Mouse (Mus musculus) limb, embryonic 12.5 days (tissue): ENCODE data around the gene Elovl6. TPM values are rescaled to one million over a fixed set of nuclear protein-coding genes. Genes with fewer than 3 reads are reported as not detected.
A peak's percentile ranks its signal among the peaks of the same experiment; 100 is the strongest.

ENCODE experiments used
- ATAC-seq: fragments of 200-750 bp; cut with Nextera tagmentation; 2 replicates; pipeline ENCODE4 v1.8.0; 2017; ENCODE audit warnings: low read depth, moderate TSS enrichment; ENCODE audit not compliant: insufficient number of reproducible peaks, insufficient read depth, low FRiP score, low TSS enrichment
- H3K27ac ChIP-seq: fragments of 300-500 bp; sonication (generic); 2 replicates; pipeline ENCODE4 v1.5.1; 2016; ENCODE audit warnings: mild to moderate bottlenecking, moderate library complexity
- H3K27me3 ChIP-seq: fragments of 300-500 bp; sonication (generic); 2 replicates; pipeline ENCODE4 v1.6.1; 2016; ENCODE audit warnings: mild to moderate bottlenecking, moderate library complexity
- H3K36me3 ChIP-seq: fragments of 300-500 bp; sonication (generic); 2 replicates; pipeline ENCODE4 v1.6.1; 2016; ENCODE audit warnings: mild to moderate bottlenecking, moderate library complexity
- H3K4me1 ChIP-seq: fragments of 300-500 bp; sonication (generic); replicated peaks from 2 replicates; pipeline ENCODE4 v1.6.1; 2016
- H3K4me2 ChIP-seq: fragments of 300-500 bp; sonication (generic); 2 replicates; pipeline ENCODE4 v1.6.1; 2016; ENCODE audit warnings: mild to moderate bottlenecking, moderate library complexity
- H3K4me3 ChIP-seq: fragments of 300-500 bp; sonication (generic); replicated peaks from 2 replicates; pipeline ENCODE4 v1.5.1; 2016; ENCODE audit warnings: mild to moderate bottlenecking
- H3K9ac ChIP-seq: fragments of 300-500 bp; sonication (generic); replicated peaks from 2 replicates; pipeline ENCODE4 v1.6.1; 2016; ENCODE audit warnings: mild to moderate bottlenecking, moderate library complexity
- H3K9me3 ChIP-seq: fragments of 300-500 bp; sonication (generic); 2 replicates; pipeline ENCODE4 v1.6.1; 2016; ENCODE audit warnings: mild to moderate bottlenecking, moderate library complexity
- WGBS: fragments of 180-500 bp; shearing (Covaris S2); methylation state at CpG from one replicate; pipeline ENCODE4 v1.1.7; 2016; 5-methylcytosine and 5-hydroxymethylcytosine counted together
- polyA plus RNA-seq: library from polyadenylated mRNA; unstranded; fragments of >200 nt; fragmentation: Nextera tagmentation; extraction: Ambion mirVana; gene quantifications from 2 replicates; pipeline ENCODE4 v1.2.1, GENCODE M21; 2016

The Elovl6 gene
- polyA plus RNA-seq, 1 experiment from 2014 or later: 35.2 TPM

DNA sequence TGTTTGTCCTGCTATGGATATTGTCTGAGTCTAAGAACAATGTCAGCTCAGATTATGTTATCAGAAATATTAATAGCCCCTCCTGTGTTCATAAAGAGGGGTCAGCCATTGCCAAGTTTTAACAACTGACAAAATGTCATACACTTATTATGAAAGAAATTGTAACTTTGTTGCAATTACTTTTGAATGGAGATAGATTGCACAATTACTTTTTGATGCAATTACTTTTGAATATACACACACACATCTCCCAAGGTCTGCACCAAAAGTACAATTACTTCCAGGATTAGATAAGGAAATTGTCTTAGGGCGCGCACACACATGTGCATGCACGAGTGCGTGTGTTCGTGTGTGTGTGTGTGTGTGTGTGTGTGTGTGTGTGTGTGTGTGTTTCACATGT is 90.5 kb downstream of the Elovl6 start:
- Histone ChIP-seq H3K27me3 (no peaks in the 10 kb centered on the region), H3K27ac (no peak overlapping the region), H3K4me1 (no peaks in the 10 kb centered on the region), H3K9me3 (no peaks in the 10 kb centered on the region), H3K9ac (no peak overlapping the region), H3K4me2 (no peak overlapping the region), H3K4me3 (no peak overlapping the region), H3K36me3 (peaks cover 14% of the 10 kb centered on the region)
- WGBS: 85% methylated on average over 5 of the region's 5 CpGs
- no peak for ATAC-seq

DNA sequence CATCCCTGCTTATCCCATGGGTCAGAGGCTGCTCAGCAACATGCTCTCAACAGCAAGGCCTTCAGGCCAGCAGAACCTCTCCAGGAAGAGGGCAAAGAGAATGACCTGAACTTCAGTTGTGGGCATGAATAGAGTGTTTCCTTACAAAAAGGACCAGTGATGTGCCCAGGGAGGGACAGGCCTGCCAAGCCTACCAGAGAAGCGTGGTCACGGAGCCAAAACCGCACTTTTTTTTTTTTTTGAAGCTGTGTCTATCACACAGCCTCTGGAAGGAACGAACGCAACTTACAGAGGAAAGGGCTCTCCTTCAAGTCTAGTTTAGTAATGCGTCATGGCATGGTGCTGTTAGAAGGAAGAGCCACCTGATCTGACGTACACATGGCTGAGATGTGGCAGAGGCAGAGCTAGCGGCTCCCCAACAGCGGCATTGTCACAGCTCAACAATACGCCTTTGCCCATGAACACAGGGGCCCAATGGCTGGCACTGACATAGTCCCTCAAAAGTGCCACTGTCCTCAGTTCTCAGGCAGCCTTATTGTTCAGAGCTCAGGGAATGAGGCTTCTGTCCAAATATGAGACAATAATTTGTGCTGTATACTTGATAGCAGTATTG is 92.1 kb downstream of the Elovl6 start:
- Histone ChIP-seq H3K27me3 (no peaks in the 10 kb centered on the region), H3K36me3 (peaks cover 25% of the 10 kb centered on the region), H3K27ac (no peak overlapping the region), H3K4me1 (no peaks in the 10 kb centered on the region), H3K4me3 (no peak overlapping the region), H3K9ac (no peak overlapping the region), H3K9me3 (no peaks in the 10 kb centered on the region), H3K4me2 (no peak overlapping the region)
- no peak for ATAC-seq
- WGBS: 94% methylated on average over 10 of the region's 10 CpGs

DNA sequence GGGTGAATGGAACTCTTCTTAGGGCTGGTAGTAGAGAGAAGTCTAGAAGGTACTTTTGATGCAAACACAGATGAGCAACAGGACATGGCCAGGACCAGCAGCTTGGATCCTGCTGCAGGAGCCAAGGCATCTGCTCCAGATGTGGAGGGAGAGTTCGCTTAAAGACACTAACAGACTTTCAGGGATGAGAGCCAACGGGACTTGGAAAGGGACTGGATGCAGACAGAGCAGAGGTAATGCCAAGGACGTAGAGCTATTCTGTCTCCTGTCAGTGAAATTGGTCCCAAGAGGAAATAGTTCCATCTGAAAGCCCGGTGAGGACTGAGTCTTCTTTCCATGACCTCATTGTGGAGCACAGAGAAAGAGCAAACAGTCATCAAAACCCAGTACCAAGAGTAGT is 95.1 kb downstream of the Elovl6 start:
- H3K27me3 ChIP-seq: no peaks in the 10 kb centered on the region
- WGBS: 88% methylated on average over 4 of the region's 4 CpGs
- ATAC-seq: no peak
- no peak overlapping the region for H3K27ac ChIP-seq
- H3K9ac ChIP-seq: no peak overlapping the region
- no peak overlapping the region for H3K4me2 ChIP-seq
- no peak overlapping the region for H3K4me3 ChIP-seq
- no peaks in the 10 kb centered on the region for H3K4me1 ChIP-seq
- H3K9me3 ChIP-seq: no peaks in the 10 kb centered on the region
- H3K36me3 ChIP-seq: peaks cover 38% of the 10 kb centered on the region

DNA sequence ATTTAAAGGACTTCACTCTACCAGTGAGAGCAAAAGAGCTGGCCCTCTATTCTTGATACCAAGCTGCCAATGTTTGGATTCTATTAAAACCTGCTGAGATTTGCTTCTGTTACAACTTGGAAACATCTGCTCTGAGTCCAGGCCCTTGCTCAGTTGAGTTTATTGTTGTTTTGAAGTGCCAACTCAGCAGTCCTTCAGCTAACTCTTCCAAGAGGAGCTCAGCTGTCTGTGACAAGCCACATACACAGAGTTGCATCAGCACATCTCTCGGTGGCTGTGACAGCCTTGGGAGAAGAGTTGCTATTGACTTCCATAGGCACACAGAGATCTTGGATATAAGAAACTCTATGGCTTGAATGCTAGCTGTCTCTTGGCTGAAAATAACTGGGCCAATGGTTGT is 98.9 kb downstream of the Elovl6 start:
- no peaks in the 10 kb centered on the region for H3K27me3 ChIP-seq
- peaks cover 52% of the 10 kb centered on the region for H3K36me3 ChIP-seq
- H3K4me3 ChIP-seq: no peak overlapping the region
- no peak overlapping the region for H3K9ac ChIP-seq
- no peaks in the 10 kb centered on the region for H3K4me1 ChIP-seq
- 88% methylated on average over 1 of the region's 1 CpGs for WGBS
- no peak for ATAC-seq
- H3K4me2 ChIP-seq: no peak overlapping the region
- H3K27ac ChIP-seq: no peak overlapping the region
- H3K9me3 ChIP-seq: no peaks in the 10 kb centered on the region

DNA sequence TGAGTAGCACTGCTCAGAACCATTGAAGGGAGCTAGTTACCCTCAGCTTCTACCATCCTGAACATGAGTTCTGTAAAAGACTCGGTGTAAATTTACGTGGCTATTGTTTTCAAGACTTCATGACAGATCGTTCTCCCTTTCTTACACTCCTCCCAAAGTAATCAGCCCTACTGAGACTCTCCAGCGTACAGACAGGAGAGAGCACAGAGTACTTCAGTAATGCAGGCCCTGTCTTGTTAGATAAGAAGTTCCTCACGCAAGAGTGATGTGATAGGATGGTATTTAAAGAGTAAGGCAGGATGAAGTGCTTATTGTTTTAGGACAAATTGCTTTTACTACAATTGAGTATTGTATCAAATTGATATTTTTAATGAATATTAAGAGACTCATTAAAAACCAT is 99.7 kb downstream of the Elovl6 start:
- no peak overlapping the region for H3K9ac ChIP-seq
- no peak overlapping the region for H3K4me2 ChIP-seq
- WGBS: 94% methylated on average over 5 of the region's 5 CpGs
- H3K27me3 ChIP-seq: no peaks in the 10 kb centered on the region
- no peaks in the 10 kb centered on the region for H3K4me1 ChIP-seq
- ATAC-seq: no peak
- no peak overlapping the region for H3K27ac ChIP-seq
- no peak overlapping the region for H3K4me3 ChIP-seq
- H3K36me3 ChIP-seq: peaks cover 52% of the 10 kb centered on the region
- no peaks in the 10 kb centered on the region for H3K9me3 ChIP-seq

DNA sequence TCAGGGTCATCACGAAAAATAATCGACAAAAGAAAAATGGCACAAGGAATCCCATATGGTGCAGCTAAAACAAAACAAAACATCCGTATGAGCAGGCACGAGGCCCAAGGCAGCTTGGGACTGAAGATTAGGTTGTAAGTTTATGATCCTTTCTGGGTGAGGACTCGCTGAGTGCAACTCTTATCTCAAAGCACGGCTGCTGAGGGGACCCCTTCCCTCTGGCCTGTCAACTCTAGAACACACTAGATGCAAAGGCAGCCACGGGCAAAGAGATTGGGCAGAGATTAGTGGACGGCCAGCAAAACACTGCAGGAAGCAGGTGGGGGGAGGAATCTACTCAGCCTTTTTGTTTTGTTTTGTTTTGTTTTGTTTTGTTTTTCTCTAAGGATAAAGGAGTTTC is 101.4 kb downstream of the Elovl6 start:
- no peaks in the 10 kb centered on the region for H3K4me1 ChIP-seq
- WGBS: 80% methylated on average over 8 of the region's 8 CpGs
- peaks cover 40% of the 10 kb centered on the region for H3K36me3 ChIP-seq
- no peak overlapping the region for H3K9ac ChIP-seq
- H3K9me3 ChIP-seq: no peaks in the 10 kb centered on the region
- no peak for ATAC-seq
- no peak overlapping the region for H3K27ac ChIP-seq
- no peak overlapping the region for H3K4me3 ChIP-seq
- no peak overlapping the region for H3K4me2 ChIP-seq
- H3K27me3 ChIP-seq: no peaks in the 10 kb centered on the region

DNA sequence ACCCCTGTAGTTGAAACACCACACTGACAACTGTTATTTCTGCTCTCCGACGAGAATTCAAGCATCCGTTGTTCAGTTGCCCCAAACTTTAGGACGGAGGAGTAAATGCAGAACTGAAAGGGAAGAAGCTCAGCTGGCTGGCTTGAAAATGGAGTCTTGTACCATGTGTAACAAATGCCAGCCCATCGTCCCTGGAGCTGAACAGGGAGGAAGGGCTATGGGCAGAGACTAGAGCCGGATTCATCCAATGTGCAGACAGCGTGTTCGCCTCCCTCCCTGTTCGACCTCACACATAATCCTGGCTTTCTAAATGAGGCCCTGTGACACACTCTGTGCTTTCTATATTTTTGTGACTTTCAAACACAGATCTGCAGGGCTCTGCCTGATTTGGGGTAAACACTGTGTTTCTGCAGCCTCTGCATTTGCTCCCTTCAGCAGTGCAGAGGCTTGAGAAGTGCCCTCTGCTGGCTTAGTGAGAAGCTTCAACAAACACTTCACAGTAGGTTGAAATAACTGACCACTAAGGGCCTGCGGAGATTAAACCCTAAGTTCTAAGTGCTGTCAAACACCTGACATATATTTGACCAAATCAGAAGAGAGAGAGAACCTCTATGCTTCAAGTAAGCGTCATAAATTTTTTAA is 102.2 kb downstream of the Elovl6 start:
- Histone ChIP-seq H3K27me3 (no peaks in the 10 kb centered on the region), H3K36me3 (peaks cover 33% of the 10 kb centered on the region; the same call in 1 of the 2 replicates), H3K9ac (no peak overlapping the region), H3K9me3 (no peaks in the 10 kb centered on the region), H3K4me1 (no peaks in the 10 kb centered on the region), H3K4me3 (no peak overlapping the region), H3K27ac (no peak overlapping the region), H3K4me2 (no peak overlapping the region)
- ATAC-seq: no peak
- 89% methylated on average over 11 of the region's 11 CpGs for WGBS

DNA sequence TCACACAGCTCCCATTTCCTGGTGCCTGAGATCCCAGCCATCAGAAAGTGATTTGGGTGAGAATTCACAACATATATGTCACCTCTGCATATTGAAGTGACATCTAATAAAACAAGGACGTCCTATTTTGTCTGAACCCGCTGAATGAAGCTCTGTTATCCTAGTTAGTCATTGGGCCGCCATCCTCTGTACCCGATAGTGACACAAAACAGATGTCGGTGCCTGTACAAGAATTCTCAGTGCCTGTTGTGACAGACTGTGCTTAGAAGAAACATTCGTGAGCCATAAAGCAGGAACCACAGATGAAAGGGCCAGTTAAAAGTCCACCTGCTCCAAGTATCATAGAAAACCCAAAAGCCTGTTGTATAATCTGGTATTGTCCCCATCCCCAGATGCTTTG is 105.3 kb downstream of the Elovl6 start:
- no peaks in the 10 kb centered on the region for H3K4me1 ChIP-seq
- H3K9me3 ChIP-seq: no peaks in the 10 kb centered on the region
- H3K9ac ChIP-seq: no peak overlapping the region
- H3K27ac ChIP-seq: no peak overlapping the region
- no peaks in the 10 kb centered on the region for H3K27me3 ChIP-seq
- H3K4me3 ChIP-seq: no peak overlapping the region
- no peak overlapping the region for H3K4me2 ChIP-seq
- H3K36me3 ChIP-seq: peaks cover 14% of the 10 kb centered on the region; the same call in 1 of the 2 replicates
- WGBS: 70% methylated on average over 6 of the region's 6 CpGs
- no peak for ATAC-seq

DNA sequence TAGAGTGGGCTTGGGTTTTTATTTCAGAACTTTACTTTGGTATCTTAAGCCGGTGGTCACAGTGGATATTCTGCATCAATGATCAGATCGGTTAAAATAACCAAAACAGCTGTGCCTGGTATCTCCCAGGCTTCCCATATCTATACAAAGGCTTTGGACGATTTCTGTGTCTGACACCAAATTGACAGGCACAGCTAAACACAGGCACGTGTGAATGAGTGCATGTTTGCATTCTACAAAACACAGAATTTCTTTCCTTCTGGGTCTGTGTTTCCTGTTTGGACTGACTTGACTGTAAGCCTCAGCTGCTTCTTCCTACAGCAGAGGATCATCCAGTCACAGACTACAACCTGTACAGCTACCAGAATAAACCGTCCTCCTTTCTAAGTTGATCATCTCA is 107.5 kb downstream of the Elovl6 start:
- no peaks in the 10 kb centered on the region for H3K9me3 ChIP-seq
- H3K27ac ChIP-seq: 0 out of 2 replicates have a peak overlapping the region, but pooled peaks have one; percentile 23
- ATAC-seq: no peak
- H3K4me1 ChIP-seq: no peaks in the 10 kb centered on the region
- WGBS: 72% methylated on average over 5 of the region's 5 CpGs
- no peaks in the 10 kb centered on the region for H3K27me3 ChIP-seq
- no peak overlapping the region for H3K9ac ChIP-seq
- H3K4me3 ChIP-seq: no peak overlapping the region
- no peak overlapping the region for H3K4me2 ChIP-seq
- H3K36me3 ChIP-seq: no peaks in the 10 kb centered on the region

DNA sequence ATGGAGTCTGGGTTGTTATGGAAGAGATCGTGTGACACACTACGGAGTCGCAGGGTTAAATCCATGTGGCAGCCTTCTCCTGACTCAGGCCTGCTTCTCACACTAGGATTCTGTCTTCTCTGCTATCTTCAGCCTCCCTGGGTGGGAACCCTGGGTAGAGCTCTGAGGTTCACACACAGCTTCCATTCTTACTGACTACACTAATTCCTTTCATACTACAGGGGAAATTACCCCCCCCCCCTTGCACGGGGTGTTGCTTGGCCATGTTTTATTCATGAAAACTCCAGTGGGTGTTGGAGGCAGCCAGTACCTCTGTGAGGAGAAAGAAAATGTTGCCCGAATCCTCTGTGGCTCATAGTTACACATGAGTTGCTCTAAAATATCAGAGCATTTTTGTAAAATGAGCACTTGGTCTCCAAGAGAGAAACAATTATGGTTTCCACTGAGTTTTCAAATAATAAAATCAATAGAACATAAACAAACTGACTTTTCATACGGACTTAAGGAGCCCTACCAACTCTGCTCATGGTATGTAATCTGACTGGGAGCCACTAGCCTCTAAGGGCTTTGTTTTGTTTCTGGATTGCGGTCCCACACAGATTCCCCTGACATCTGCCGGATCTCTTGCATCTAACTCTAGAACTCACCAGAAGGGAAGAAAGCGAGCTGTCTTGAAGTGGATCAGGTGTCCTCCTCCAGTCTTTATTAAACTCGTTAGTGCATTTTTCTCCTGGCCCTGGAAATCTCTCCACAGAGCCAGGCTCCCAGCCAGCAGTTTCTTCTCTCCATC is 108.3 kb downstream of the Elovl6 start:
- no peak overlapping the region for H3K9ac ChIP-seq
- H3K27me3 ChIP-seq: no peaks in the 10 kb centered on the region
- H3K4me3 ChIP-seq: no peak overlapping the region
- H3K4me2 ChIP-seq: no peak overlapping the region
- peak; percentile 52; the same call in 1 of the 2 replicates for ATAC-seq
- no peaks in the 10 kb centered on the region for H3K9me3 ChIP-seq
- WGBS: 70% methylated on average over 10 of the region's 10 CpGs
- peaks cover 1% of the 10 kb centered on the region for H3K4me1 ChIP-seq
- H3K27ac ChIP-seq: peak overlapping the region; percentile 73
- no peaks in the 10 kb centered on the region for H3K36me3 ChIP-seq

DNA sequence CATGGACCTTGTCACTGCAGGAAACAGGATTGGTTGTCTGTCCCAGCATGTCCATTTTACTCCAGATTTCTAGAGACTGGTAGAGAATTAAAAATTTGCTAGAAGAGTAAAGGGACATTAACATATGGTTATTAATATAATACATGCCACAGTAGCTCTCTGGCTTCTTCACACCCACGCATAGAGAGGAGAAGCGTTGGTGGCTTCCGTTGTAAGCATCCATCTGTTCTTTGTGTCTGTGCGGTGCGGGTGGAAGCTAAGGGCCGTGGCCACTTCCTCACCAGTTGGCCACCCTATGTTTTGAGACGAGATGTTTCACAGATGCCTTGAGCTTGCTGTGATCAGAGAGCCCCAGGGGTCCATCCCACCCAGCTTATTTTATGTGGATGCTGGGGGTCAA is 109.5 kb downstream of the Elovl6 start:
- H3K36me3 ChIP-seq: no peaks in the 10 kb centered on the region
- no peak overlapping the region for H3K27ac ChIP-seq
- no peak overlapping the region for H3K9ac ChIP-seq
- H3K4me2 ChIP-seq: no peak overlapping the region
- peaks cover 13% of the 10 kb centered on the region for H3K4me1 ChIP-seq
- H3K9me3 ChIP-seq: no peaks in the 10 kb centered on the region
- H3K27me3 ChIP-seq: no peaks in the 10 kb centered on the region
- 90% methylated on average over 7 of the region's 7 CpGs for WGBS
- H3K4me3 ChIP-seq: no peak overlapping the region
- ATAC-seq: no peak
